Mouse (Mus musculus) kidney, adult 2 months (tissue): ENCODE data around the gene Lsm4. TPM values are rescaled to one million over a fixed set of nuclear protein-coding genes. Genes with fewer than 3 reads are reported as not detected.

Source experiments
- DNase-seq: peaks from one replicate; pipeline ENCODE4 v3.0.0; 2021
- H3K27ac ChIP-seq: fragments of 200-500 bp; 2 replicates; pipeline ENCODE4 v1.5.1; 2012; ENCODE audit warnings: low read depth, low read length, control low read depth, inconsistent platforms; ENCODE audit not compliant: insufficient read depth
- H3K27me3 ChIP-seq: fragments of 200-500 bp; replicated peaks from 2 replicates; pipeline ENCODE4 v1.6.1; 2012; ENCODE audit warnings: mild to moderate bottlenecking, moderate library complexity, low read length, inconsistent platforms; ENCODE audit not compliant: control insufficient read depth, insufficient read depth
- H3K36me3 ChIP-seq: fragments of 200-500 bp; 2 replicates; pipeline ENCODE4 v1.6.1; 2012; ENCODE audit warnings: mild to moderate bottlenecking, moderate library complexity, low read length, inconsistent platforms; ENCODE audit not compliant: control insufficient read depth, insufficient read depth
- H3K4me1 ChIP-seq: fragments of 200-500 bp; 2 replicates; pipeline ENCODE4 v1.6.1; 2011; ENCODE audit warnings: low read length; ENCODE audit not compliant: control insufficient read depth, insufficient read depth
- H3K4me3 ChIP-seq: fragments of 200-500 bp; 2 replicates; pipeline ENCODE4 v1.5.1; 2011; ENCODE audit warnings: mild to moderate bottlenecking, low read depth, low read length, control low read depth; ENCODE audit not compliant: insufficient read depth
- CTCF ChIP-seq: fragments of 200-500 bp; conservative IDR thresholded peaks from 2 replicates; pipeline ENCODE4 v1.5.1; 2011; ENCODE audit warnings: low read depth, mild to moderate bottlenecking, control low read depth, low read length, moderate library complexity, mixed read lengths; ENCODE audit not compliant: insufficient read depth, insufficient read length
- POLR2A ChIP-seq: fragments of 200-500 bp; IDR thresholded peaks from one replicate; pipeline ENCODE4 v1.6.1; 2011; ENCODE audit warnings: low read depth, low read length, control low read depth
- WGBS: fragments of 180-500 bp; shearing (Covaris S2); methylation state at CpG from one replicate; pipeline ENCODE4 v1.1.7; 2018; 5-methylcytosine and 5-hydroxymethylcytosine counted together
- polyA plus RNA-seq: library from polyadenylated mRNA; depleted of rRNA; stranded (reverse); fragments of >200 nt; gene quantifications from 2 replicates; pipeline ENCODE4 v1.2.3, GENCODE M21; 2012

Gene Lsm4
- polyA plus RNA-seq, 1 experiment: 120 TPM

DNA sequence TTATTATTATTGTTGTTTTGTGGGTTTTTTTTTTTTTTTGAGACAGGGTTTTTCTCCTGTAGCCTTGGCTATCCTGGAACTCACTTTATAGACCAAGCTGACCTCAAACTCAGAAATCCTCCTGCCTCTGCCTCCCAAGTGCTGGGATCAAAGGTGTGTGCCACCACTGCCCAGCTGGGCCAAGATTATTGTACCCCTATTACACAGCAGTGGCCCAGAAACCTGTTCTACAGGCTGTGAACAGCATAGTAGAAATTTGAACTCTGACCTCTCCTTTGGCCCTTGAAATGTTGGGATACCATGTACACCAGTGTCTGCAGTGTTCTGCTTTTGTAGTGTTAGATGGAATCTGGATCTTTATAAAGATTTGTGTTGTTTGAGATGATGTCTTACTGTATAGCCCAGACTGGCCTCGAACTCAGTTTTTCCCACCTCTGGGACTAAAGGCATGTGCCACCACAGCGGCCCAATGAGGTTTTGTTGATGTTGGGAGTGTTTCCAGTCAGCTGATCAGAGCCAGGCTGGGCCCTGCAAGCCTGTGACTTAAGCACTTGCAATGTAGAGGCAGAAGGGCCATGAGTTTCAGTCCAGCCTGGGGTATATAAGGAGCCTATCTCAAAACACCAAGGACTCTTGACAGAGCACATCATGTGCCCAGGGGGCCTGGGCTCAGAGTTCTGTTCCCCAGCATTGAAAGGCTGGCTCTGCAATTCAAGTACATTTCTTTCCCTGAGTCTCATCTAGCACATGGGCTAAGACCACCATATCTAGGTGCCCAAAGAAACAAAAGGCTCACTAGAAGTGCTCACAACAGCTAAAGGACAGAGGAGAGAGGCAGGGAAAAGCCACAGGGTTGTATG, 29.2 kb downstream of the Lsm4 start:
- Histone ChIP-seq H3K27ac (no peak overlapping the region), H3K27me3 (no peaks in the 10 kb centered on the region), H3K36me3 (no peaks in the 10 kb centered on the region), H3K4me3 (no peak overlapping the region), H3K4me1 (peaks cover 17% of the 10 kb centered on the region)
- no peak for DNase-seq
- WGBS: 56% methylated on average over 2 of the region's 2 CpGs
- TF ChIP-seq CTCF (no peak), POLR2A (no peak)

DNA sequence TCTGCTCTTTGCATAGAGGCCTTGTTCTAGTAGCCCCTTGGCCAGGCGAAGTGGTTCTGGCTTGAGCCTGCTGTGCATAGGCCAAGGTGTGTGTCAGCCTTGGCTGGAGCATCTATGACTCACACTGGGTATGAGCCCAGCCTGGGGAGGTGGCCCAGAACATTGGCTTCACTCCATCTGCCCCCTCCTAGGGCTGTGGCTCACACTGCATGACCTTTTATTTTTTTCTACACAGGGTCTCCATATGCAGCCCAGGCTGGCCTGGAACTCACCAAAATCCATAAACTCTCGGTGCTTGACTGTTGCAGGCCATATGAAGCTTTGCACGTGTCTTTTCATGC, 29.8 kb downstream of the Lsm4 start:
- H3K27me3 ChIP-seq: no peaks in the 10 kb centered on the region
- WGBS: 62% methylated on average over 3 of the region's 3 CpGs
- H3K4me3 ChIP-seq: no peak overlapping the region
- H3K36me3 ChIP-seq: no peaks in the 10 kb centered on the region
- H3K27ac ChIP-seq: no peak overlapping the region
- H3K4me1 ChIP-seq: peaks cover 11% of the 10 kb centered on the region; the same call in 1 of the 2 replicates
- no peak for TF ChIP-seq POLR2A
- TF ChIP-seq CTCF: no peak
- DNase-seq: peak; percentile 34

DNA sequence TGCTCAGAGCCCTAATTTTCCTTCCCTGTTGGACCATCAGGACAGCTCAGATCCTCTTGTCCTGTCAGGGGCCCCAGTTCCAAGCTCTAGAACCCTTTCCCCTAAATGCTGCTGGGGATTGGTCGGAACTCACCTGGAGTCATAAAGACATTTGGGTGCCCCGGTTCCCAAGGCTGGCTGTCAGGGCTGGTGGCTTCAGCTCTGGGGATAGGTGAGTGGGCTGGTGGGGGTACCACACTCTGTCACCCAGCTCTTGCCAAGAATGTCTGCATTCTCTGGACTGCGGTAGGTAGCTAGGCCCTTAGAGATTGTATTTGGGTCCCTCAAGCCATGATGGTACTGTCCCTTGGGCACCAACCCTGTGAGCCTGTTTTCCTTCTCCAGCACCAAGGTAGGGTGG, 30.2 kb downstream of the Lsm4 start, which contains the start of gene Iqcn:
TSS of gene Iqcn (plus strand) at position 171 of the 400 bp plus-strand sequence.
- H3K36me3 ChIP-seq: no peaks in the 10 kb centered on the region
- H3K4me3 ChIP-seq: no peak within 1 kb of the TSS
- H3K27ac ChIP-seq: no peak within 1 kb of the TSS
- DNase-seq: no peak
- TF ChIP-seq CTCF: no peak
- no peak for TF ChIP-seq POLR2A
- no peaks in the 10 kb centered on the region for H3K27me3 ChIP-seq
- peaks cover 7% of the 10 kb centered on the region; the same call in 1 of the 2 replicates for H3K4me1 ChIP-seq
- 95% methylated on average over 3 of the region's 3 CpGs for WGBS

DNA sequence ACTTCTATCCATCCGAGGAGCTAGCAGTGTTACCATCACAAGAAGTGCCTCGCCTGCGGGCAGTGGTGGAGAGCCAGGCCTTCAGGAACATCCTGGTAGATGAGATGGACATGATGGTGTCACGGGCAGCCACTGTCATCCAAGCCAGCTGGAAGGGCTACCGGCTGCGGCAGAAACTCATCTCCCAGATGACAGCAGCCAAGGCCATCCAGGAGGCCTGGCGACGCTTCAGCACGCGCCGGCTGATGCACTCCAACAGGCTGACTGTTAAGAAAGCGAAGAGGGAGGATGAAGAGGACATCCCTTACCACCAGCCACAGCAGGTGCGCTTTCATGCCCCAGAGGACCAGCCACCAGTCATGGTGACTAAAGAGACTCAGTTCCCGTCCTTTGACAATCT, 35.2 kb downstream of the Lsm4 start:
- Histone ChIP-seq H3K27ac (no peak overlapping the region), H3K4me1 (0 out of 2 replicates have a peak, but pooled peaks cover 4% of the 10 kb centered on the region), H3K4me3 (no peak overlapping the region), H3K27me3 (no peaks in the 10 kb centered on the region), H3K36me3 (no peaks in the 10 kb centered on the region)
- WGBS: 93% methylated on average over 14 of the region's 14 CpGs
- no peak for DNase-seq
- TF ChIP-seq POLR2A: no peak
- no peak for TF ChIP-seq CTCF

DNA sequence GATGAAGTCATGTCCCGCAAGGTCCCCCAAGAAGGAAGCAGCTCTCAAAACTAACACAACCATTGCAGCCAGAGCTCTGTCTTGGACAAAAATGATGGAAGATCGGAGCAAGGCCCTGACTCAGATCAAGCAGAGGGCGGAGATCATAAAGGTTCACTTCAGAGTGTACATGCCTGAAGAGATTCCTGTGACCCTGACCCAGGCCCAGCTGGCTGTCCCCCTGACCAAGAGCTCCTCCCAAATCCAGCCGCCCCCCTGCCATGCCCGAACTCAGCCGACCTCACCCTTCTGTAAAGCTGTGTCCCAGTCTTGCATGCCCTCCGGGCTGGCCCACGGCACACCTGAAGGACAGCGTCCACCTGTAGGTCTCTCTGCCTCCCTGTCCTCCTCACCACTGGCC, 36.7 kb downstream of the Lsm4 start:
- Histone ChIP-seq H3K27me3 (no peaks in the 10 kb centered on the region), H3K4me3 (no peak overlapping the region), H3K4me1 (0 out of 2 replicates have a peak, but pooled peaks cover 4% of the 10 kb centered on the region), H3K36me3 (no peaks in the 10 kb centered on the region), H3K27ac (no peak overlapping the region)
- TF ChIP-seq CTCF (no peak), POLR2A (no peak)
- no peak for DNase-seq
- 86% methylated on average over 9 of the region's 9 CpGs for WGBS

DNA sequence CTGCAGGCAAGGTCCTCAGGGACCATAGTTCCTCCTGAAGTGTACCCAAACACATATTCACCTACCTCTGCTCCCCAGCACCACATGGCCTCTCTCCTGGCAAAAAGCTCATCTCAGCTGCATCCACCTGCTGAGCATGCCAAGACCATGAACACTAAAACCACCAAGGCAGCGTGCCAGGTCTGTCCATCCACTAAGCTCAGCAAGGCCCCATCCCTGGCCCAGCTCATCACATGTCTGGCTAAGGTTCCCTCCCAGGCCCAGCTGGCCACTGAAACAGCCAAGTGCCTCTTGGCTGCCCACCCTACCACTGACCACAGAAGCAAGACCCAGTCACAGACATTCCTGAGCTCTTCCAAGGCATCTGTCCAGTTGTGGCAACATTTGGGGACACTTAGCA, 37.2 kb downstream of the Lsm4 start:
- Histone ChIP-seq H3K27me3 (no peaks in the 10 kb centered on the region), H3K36me3 (no peaks in the 10 kb centered on the region), H3K4me1 (0 out of 2 replicates have a peak, but pooled peaks cover 4% of the 10 kb centered on the region), H3K4me3 (no peak overlapping the region), H3K27ac (no peak overlapping the region)
- no peak for TF ChIP-seq CTCF
- no peak for TF ChIP-seq POLR2A
- no peak for DNase-seq
- 86% methylated on average over 1 of the region's 1 CpGs for WGBS

DNA sequence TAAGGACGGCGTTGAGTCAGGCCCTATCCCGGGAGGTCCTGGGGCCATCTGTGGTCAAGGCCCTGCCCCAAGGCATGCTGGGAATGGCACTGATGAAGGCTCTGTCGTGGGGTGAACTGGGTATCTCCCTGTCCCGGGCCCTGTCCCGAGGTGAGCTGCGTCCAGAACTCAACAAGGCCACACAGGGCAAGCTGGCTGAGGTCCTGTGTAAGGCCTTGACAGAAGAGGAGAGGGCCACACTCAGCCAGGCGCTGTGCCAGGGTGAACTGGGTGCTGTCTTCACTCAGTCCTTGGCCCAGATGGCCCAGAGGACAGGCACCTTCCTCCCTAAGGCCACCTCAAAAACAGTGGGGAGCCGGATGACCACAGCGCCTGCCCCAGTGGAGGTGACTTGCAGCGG, 38.0 kb downstream of the Lsm4 start:
- DNase-seq: no peak
- WGBS: 91% methylated on average over 11 of the region's 11 CpGs

More for the DNA sequence above, 38.0 kb downstream of the Lsm4 start:
- Histone ChIP-seq H3K4me3 (no peak overlapping the region), H3K36me3 (no peaks in the 10 kb centered on the region), H3K27ac (no peak overlapping the region), H3K4me1 (0 out of 2 replicates have a peak, but pooled peaks cover 4% of the 10 kb centered on the region), H3K27me3 (no peaks in the 10 kb centered on the region)
- no peak for TF ChIP-seq CTCF
- peak; percentile 4 for TF ChIP-seq POLR2A
